Mouse (Mus musculus) neutrophil, adult 5-6 weeks (primary cell): Measurements from ENCODE around the gene Hspa1l. TPM values are rescaled to one million over a fixed set of nuclear protein-coding genes. Genes with fewer than 3 reads are reported as not detected.

ENCODE experiments used
- ATAC-seq: fragments of 151-379, 151-347 bp; 2 replicates; pipeline ENCODE4 v1.8.0; 2017; ENCODE audit warnings: mild to moderate bottlenecking, moderate TSS enrichment; ENCODE audit not compliant: insufficient number of reproducible peaks, poor library complexity, low FRiP score, severe bottlenecking; ENCODE audit errors: extremely low read depth
- total RNA-seq: library from RNA; stranded (forward); fragments of 200-1000 nt; gene quantifications from 2 replicates; pipeline ENCODE4 v1.2.3, GENCODE M21; 2017

Gene Hspa1l
- total RNA-seq, 1 experiment from 2014 or later = not detected

DNA sequence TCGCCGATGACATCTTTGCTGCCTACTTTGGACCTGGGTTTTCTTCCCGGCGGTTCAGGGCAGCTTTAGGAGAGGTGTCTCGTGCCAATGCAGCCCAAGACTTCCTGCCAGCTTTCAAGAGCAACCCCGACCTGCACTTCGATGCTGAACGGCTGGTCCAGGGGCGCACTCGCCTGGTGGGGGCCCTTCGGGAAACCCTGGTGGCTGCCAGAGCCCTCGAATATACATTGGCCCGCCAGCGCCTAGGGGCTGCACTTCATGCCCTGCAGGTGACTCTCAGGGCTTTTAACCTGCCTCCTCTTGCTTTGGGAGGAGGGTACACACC lies 45.2 kb downstream of the Hspa1l start:
- ATAC-seq = no peak

DNA sequence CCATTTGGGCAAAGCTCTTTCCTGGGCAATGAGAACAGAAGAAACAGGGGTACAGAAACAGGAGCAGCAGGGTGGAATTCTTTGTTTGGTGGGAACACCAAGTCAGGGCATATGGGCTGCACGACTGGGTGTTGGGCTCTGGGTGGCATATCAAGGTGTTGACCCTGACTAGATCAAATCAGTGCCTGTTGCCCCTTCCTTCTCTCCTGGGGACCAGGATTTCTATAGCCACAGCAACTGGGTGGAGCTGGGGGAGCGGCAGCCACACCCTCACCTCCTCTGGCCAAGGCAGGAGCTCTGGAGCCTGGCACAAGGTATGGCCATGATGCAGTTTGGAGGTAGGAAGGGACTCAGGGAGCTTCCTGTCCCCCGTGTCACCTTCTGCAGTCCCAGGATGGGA lies 45.7 kb downstream of the Hspa1l start:
- no peak for ATAC-seq

DNA sequence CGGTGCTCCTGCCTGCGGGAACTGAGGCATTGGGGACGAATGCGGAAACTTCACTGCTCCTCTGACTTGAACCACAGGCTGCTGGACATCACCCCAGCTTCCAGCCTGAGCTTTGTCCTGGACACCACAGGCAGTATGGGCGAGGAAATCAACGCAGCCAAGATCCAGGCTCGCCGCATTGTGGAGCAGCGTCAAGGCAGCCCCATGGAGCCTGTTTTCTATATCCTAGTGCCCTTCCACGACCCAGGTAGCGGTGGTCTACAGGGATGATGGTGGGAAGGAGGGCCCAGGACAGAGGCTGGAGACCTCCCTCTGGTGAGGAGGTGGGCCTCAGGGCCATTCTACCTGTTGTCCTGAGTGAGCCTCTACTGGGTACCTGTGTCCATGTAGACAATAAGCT lies 47.4 kb downstream of the Hspa1l start:
- ATAC-seq = no peak

DNA sequence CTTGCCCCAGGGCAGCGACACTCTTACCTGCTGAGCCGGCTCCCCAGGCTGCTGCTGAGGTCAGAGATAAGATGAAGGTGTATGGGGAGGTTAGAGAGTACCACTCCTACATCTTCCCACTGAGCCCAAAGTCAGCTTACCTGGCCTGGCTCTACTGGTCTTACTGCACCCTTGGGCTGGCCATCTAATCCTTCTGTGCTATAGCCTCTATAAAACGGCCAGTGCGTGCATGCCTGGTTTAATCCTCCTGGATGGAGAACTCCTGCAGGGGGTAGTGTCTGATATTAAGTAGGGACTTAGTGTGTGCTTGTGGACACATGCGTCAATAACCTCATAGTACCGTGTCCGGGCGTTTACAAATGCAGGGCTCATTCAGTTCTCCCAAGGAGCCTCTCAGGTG lies 48.0 kb downstream of the Hspa1l start:
- ATAC-seq = no peak

DNA sequence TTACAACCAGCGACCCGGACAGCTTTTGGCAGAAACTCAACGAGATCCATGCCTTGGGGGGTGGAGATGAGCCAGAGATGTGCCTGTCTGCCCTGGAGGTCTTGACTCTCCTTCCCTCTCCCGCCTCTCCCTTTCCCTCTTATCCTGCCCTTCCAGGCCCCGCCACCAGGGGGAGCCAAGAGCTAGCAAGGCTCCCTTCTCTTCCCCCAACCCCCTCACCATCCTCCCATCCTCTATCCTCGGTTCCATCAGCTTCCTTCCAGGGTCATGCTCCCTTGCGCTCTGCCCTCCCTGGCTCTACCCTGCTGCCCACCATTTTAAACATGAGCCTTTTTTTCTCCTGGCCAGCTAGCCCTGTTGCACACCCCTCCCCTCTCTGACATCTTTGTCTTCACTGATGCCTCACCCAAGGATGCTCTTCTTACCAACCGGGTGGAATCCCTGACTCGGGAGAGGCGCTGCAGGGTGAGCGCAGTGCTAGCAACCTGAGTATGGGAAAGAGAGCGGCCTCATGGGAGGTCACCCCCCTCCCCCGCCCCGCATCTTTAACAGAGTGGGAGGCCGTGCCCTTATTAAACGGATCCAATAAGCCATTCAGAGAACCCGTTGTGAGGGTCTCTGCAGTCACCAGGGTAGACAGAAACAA lies 48.8 kb downstream of the Hspa1l start:
- peak; percentile 68 for ATAC-seq

DNA sequence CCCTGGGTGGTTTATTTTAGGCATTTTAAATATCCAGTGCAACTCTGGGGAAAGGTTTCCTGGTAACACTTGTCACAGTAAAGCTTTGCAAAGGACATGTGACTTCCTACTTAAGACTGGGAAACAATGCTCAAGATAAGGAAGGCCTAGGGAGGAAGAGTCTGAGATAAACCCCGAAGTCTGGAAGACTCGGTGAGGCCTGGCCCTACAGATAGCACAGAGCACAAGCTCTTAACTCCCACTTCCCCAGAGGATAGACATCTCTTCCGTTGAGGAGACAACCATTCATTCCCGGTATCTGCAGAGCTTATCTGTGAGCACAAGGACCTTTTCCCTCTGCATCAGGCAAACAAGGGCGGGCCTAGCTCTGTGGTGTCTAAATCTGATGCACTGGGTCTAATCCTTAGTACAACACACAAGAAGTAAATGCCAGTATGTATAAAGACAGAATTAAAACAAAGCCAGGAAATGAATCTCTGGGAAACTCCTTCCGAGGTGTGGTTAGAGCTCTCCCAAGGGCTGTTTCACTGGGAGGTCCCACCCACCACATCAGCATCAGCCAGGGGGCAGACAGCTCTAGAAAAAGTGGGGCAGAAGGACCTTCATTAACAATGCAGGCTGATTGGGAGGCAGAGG lies 49.5 kb downstream of the Hspa1l start:
- ATAC-seq = no peak

DNA sequence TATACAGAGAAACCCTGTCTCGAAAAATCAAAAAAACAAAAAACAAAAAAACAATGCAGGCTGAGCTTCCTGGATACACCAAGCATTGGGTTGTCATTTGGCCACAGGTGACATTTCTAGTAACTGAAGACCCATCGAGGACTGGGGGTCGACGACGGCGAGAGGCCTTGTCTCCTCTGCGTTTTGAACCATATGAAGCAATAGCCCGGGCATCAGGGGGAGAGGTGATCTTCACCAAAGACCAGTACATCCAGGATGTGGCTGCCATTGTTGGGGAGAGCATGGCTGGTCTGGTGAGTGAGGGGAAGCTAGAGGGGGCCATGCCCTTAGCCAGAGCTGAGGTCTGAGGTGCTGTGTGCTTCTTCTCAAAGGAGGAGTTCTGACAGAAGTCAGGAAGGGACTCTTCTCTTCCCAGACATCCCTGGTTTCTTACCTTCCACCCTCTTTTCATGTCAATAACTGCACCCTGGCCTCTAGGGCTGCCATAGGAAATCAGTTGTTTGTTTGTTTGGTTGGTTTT lies 50.1 kb downstream of the Hspa1l start:
- ATAC-seq = no peak

DNA sequence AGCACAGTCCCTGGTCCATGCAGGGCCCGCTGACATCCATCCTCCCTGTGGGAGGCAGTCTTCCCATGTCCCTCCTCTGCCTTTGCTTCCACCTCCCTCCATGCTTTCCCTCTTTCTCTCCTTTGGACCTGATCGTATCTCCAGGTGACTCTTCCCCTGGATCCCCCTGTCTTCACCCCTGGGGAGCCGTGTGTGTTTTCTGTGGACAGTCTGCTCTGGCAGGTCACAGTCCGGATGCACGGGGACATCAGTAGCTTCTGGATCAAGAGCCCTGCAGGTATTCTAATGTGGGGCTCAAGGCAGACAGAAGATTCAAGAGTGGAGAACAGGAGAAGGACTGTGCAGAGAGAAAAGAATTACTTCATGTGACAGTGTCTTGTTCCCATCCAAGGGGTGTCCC lies 50.7 kb downstream of the Hspa1l start:
- ATAC-seq = no peak

DNA sequence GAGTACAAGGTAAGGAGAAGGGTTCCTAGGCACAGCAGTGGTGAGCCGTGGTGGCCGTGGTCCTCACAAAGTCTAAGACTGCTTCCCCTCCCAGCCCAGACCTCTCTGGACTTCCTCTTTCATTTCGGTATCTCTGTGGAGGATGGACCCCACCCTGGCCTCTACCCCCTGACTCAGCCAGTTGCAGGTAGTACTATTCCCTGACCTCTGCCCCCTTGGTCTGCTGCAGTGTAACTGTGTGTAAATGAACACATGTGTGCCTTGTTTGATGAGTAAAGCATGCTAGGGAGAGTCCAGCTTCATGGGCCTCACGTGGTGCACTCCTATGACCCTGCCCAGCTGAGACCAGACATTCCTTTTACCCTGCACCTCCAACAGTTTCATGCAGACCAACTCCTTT lies 51.3 kb downstream of the Hspa1l start:
- ATAC-seq = peak; percentile 30; the same call in 1 of the 2 replicates

DNA sequence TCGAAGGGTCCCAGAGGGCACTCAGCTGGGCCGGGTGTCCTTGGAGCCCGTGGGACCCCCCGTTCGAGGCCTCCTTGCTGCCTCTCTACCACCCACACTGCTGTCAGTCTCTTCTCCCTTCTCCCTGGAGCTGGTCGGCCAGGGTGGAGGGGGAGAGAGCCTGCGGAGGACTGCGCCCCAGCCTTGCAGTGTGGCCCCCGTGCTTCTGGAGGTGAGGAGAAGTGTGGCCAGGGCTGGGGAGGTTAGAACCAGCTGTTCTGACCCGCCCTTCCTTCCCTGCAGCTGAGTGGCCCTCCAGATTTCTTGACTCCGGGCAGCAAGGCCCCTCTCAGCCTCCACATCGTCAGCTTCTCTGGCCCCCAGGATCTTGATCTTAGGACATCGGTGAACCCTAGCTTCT lies 51.8 kb downstream of the Hspa1l start:
- ATAC-seq = no peak

DNA sequence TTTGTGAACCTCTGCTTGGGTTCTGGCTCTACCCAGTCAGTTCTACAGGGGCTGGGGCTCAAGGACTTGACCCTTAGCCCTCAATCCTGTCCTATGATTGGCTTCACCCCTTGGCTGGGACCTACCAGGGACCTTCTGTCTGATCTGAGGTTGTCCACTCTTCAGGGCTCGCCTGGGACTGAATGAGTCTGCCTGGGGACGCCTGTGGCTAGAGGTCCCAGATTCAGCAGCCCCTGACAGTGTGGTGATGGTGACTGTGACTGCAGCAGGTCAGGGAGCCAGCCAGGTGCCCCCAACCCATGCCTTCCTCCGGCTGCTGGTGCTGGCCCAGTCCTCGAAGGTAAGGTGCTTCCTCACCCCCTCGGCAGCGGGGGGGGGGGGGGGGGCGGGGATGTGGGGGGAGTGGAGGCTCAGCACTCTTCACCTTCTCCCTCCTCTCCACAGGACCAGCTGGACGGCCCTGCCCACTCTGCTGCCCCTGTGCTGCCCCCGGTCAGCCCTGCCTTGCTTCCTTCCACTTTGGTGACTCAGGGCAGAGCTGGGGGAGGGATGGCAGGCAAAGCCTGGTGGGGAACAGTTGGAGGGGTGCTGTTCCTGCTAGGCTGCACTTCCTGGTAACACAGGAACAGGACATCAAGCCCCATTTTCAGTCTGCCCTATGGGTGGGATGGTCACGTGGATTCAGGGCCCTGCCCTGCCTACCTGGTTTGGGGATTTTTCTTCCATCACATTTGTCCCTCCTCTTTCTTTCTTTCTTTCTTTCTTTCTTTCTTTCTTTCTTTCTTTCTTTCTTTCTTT lies 52.4 kb downstream of the Hspa1l start:
- no peak for ATAC-seq

DNA sequence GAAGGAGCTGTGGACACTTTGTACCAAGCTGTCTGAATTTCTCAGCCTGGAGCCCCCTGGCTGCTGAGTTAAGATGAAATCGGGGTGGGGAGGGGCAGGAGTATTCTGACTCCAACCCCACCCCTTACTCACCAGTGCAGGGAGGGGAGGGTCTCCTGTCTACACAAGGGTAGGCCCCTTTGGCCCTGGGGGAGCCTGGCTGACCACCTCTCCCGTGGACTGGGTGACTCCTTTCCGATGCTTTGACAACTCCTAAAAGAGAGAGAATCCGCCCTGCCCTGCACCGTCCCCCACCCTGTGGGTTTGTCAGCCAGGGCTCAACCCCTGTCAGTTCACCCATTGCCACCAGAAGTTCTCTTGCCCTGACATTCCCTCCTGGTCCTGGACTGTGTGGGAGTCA lies 53.7 kb downstream of the Hspa1l start:
- ATAC-seq = no peak

DNA sequence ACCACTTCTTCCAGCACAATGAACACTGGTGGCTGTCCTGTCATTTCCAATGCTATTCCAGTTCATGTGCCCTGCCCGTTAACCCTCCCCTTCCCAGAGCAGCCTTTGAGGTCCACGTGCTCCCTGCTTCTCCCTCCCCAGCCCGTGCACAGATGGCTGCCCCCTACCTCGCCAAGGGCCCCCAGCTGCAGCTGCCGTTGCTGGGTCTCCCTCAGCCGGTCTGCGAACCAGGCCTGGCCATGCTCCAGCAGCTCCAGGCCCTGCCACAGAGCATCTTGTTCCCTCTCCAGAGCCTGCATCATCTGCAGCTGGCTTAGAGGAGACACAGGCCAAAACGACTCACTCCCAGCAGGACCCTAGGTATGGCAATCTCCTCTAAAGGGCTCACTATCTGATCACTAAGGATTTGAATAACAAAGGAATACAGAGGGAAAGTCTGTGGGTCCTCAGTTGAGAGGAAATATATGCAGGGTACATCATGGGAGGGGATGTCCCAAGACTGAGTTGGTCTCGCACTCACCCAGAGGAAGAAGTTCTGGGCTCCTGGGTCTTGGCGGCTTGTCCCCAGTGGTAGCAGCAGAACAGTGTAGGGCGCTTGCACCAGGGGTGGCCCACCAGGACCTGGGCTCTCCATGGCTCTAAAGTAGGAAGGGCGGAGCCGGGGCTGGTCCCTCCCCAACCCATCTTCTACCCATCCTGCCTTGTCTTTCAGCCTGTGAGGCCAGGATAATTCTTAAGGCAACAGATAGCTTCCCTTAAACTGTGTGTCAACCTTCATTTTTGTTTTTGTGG lies 55.0 kb downstream of the Hspa1l start, which contains the start of gene Sapcd1:
Gene Sapcd1, minus strand, starts transcription at position 740 of the 792 bp plus-strand sequence.
- no peak for ATAC-seq

DNA sequence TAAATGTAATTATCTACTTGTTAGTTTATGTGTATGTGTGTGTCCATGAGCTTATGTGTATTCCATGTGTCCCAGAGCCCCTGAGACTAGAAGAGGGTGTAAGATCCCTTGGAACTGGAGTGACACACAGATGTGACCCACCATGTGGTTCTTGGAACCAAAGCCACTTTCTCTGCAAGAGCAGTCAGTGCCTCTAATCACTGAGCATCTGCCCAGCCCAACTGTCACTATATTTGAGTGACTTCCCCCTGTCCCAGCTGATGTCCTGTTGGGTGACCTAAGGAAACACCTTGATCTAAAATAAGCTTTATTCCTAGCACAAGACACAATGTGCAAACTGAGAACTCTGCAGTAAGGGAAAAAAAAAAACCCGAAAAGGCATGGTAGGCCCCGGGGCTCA lies 55.8 kb downstream of the Hspa1l start:
- ATAC-seq = no peak

Other genes with a start within 250 kb of the Hspa1l start
- 0.12 and 0.23 TPM in 2 replicates for gene C4b, start 228.8 kb upstream of the Hspa1l start, total RNA-seq
- gene Cyp21a1, start 168.1 kb upstream of the Hspa1l start, total RNA-seq = not detected in 2 replicates
- gene Stk19, start 135.8 kb upstream of the Hspa1l start, total RNA-seq = 23.5 and 39.9 TPM in 2 replicates
- gene Dxo, start 135.7 kb upstream of the Hspa1l start, total RNA-seq = 36.1 and 45.8 TPM in 2 replicates
- 79.7 and 92.2 TPM in 2 replicates for gene Skiv2l, start 122.5 kb upstream of the Hspa1l start, total RNA-seq
- gene Nelfe, start 122.3 kb upstream of the Hspa1l start, total RNA-seq = 22.6 and 36.0 TPM in 2 replicates
- gene Cfb, start 110.2 kb upstream of the Hspa1l start, total RNA-seq = 0.58 and 0.98 TPM in 2 replicates
- gene Zbtb12, start 93.2 kb upstream of the Hspa1l start, total RNA-seq = 2.8 and 3.8 TPM in 2 replicates
- not detected in 2 replicates for gene Gm20547, start 90.7 kb upstream of the Hspa1l start, total RNA-seq
- not detected in 2 replicates for gene C2, start 74.4 kb upstream of the Hspa1l start, total RNA-seq
- 87.4 and 99.7 TPM in 2 replicates for gene Ehmt2, start 74.2 kb upstream of the Hspa1l start, total RNA-seq
- 0.98 and 1.4 TPM in 2 replicates for gene Slc44a4, start 58.2 kb upstream of the Hspa1l start, total RNA-seq
- gene Neu1, start 41.5 kb upstream of the Hspa1l start, total RNA-seq = 66.7 and 66.9 TPM in 2 replicates
- 5.9 and 8.0 TPM in 2 replicates for gene Hspa1b, start 13.5 kb upstream of the Hspa1l start, total RNA-seq
- not detected in 2 replicates for gene Gm20481, start 2.8 kb upstream of the Hspa1l start, total RNA-seq
- 5.6 and 6.4 TPM in 2 replicates for gene Hspa1a, start 547 bp upstream of the Hspa1l start, total RNA-seq
- gene Lsm2, start 9.2 kb downstream of the Hspa1l start, total RNA-seq = 10.1 and 11.4 TPM in 2 replicates
- 243 and 266 TPM in 2 replicates for gene Vars, start 28.3 kb downstream of the Hspa1l start, total RNA-seq
- 0.61 and 1.2 TPM in 2 replicates for gene Vwa7, start 43.9 kb downstream of the Hspa1l start, total RNA-seq
- gene Sapcd1, start 55.3 kb downstream of the Hspa1l start, total RNA-seq = 2.0 and 2.6 TPM in 2 replicates
- 4.7 and 7.0 TPM in 2 replicates for gene Msh5, start 74.0 kb downstream of the Hspa1l start, total RNA-seq
- gene Clic1, start 77.3 kb downstream of the Hspa1l start, total RNA-seq = 394 and 439 TPM in 2 replicates
- gene Ddah2, start 86.3 kb downstream of the Hspa1l start, total RNA-seq = 4.5 and 8.1 TPM in 2 replicates
- gene Ly6g6c, start 92.7 kb downstream of the Hspa1l start, total RNA-seq = 0.49 TPM in 1 of 2 replicates, not detected in the other
- gene Mpig6b, start 93.5 kb downstream of the Hspa1l start, total RNA-seq = 1.5 and 2.1 TPM in 2 replicates
- not detected in 2 replicates for gene Ly6g6e, start 104.2 kb downstream of the Hspa1l start, total RNA-seq
- not detected in 2 replicates for gene Ly6g6d, start 105.4 kb downstream of the Hspa1l start, total RNA-seq
- 0.49 TPM in 1 of 2 replicates, not detected in the other for gene Ly6g6f, start 112.9 kb downstream of the Hspa1l start, total RNA-seq
- 33.2 and 43.8 TPM in 2 replicates for gene Abhd16a, start 116.6 kb downstream of the Hspa1l start, total RNA-seq
- gene Ly6g5c, start 135.6 kb downstream of the Hspa1l start, total RNA-seq = not detected in 2 replicates
- gene Ly6g5b, start 142.7 kb downstream of the Hspa1l start, total RNA-seq = 0.58 and 1.5 TPM in 2 replicates
- 73.7 and 74.5 TPM in 2 replicates for gene Gpank1, start 148.8 kb downstream of the Hspa1l start, total RNA-seq
- 214 and 240 TPM in 2 replicates for gene Csnk2b, start 149.3 kb downstream of the Hspa1l start, total RNA-seq
- 36.5 and 48.5 TPM in 2 replicates for gene D17H6S53E, start 153.7 kb downstream of the Hspa1l start, total RNA-seq
- gene Apom, start 159.3 kb downstream of the Hspa1l start, total RNA-seq = 0.58 TPM in 1 of 2 replicates, not detected in the other
- 159 and 160 TPM in 2 replicates for gene Bag6, start 162.5 kb downstream of the Hspa1l start, total RNA-seq
- 73.3 and 76.1 TPM in 2 replicates for gene Prrc2a, start 192.2 kb downstream of the Hspa1l start, total RNA-seq
- 5.3 and 8.0 TPM in 2 replicates for gene Aif1, start 203.4 kb downstream of the Hspa1l start, total RNA-seq
- 534 and 685 TPM in 2 replicates for gene Lst1, start 215.7 kb downstream of the Hspa1l start, total RNA-seq
- gene Ltb, start 221.7 kb downstream of the Hspa1l start, total RNA-seq = 212 and 285 TPM in 2 replicates
- 16.4 and 18.2 TPM in 2 replicates for gene Tnf, start 229.3 kb downstream of the Hspa1l start, total RNA-seq
- gene Lta, start 232.6 kb downstream of the Hspa1l start, total RNA-seq = 6.6 and 9.9 TPM in 2 replicates
- 2.1 TPM in 1 of 2 replicates, not detected in the other for gene Gm16181, start 248.1 kb downstream of the Hspa1l start, total RNA-seq